Mouse (Mus musculus) neural tube, embryonic 11.5 days (tissue): ENCODE results near the gene Larp4b. TPM values are rescaled to one million over a fixed set of nuclear protein-coding genes. Genes with fewer than 3 reads are reported as not detected.

Source experiments
- ATAC-seq: fragments of 200-750 bp; cut with Nextera tagmentation; 2 replicates; pipeline ENCODE4 v1.8.0; 2017; ENCODE audit warnings: moderate number of reproducible peaks, mild to moderate bottlenecking, moderate TSS enrichment, moderate library complexity; ENCODE audit not compliant: insufficient read depth, low FRiP score, low TSS enrichment
- DNase-seq: peaks from one replicate; pipeline ENCODE4 v3.0.0-alpha.2; 2015; ENCODE audit warnings: low spot score
- H3K27ac ChIP-seq: fragments of 300-500 bp; sonication (generic); 2 replicates; pipeline ENCODE4 v1.5.1; 2014; ENCODE audit warnings: low read depth, mild to moderate bottlenecking, low read length
- H3K27me3 ChIP-seq: fragments of 300-500 bp; sonication (generic); 2 replicates; pipeline ENCODE4 v1.6.1; 2014; ENCODE audit warnings: mild to moderate bottlenecking, low read length, mixed read lengths; ENCODE audit not compliant: control insufficient read depth, insufficient read depth
- H3K36me3 ChIP-seq: fragments of 300-500 bp; sonication (generic); 2 replicates; pipeline ENCODE4 v1.6.1; 2014; ENCODE audit warnings: mild to moderate bottlenecking, low read length, moderate library complexity, mixed read lengths; ENCODE audit not compliant: control insufficient read depth, insufficient read depth
- H3K4me1 ChIP-seq: fragments of 300-500 bp; sonication (generic); 2 replicates; pipeline ENCODE4 v1.6.1; 2014; ENCODE audit warnings: low read length, mixed read lengths; ENCODE audit not compliant: control insufficient read depth, insufficient read depth
- H3K4me2 ChIP-seq: fragments of 300-500 bp; sonication (generic); 2 replicates; pipeline ENCODE4 v1.6.1; 2014; ENCODE audit warnings: low read depth, mild to moderate bottlenecking, moderate library complexity
- H3K4me3 ChIP-seq: fragments of 300-500 bp; sonication (generic); 2 replicates; pipeline ENCODE4 v1.5.1; 2014; ENCODE audit warnings: low read depth, low read length
- H3K9ac ChIP-seq: fragments of 300-500 bp; sonication (generic); 2 replicates; pipeline ENCODE4 v1.6.1; 2014; ENCODE audit warnings: mild to moderate bottlenecking, low read length
- H3K9me3 ChIP-seq: fragments of 300-500 bp; sonication (generic); 2 replicates; pipeline ENCODE4 v1.6.1; 2016; ENCODE audit warnings: low read length; ENCODE audit not compliant: control insufficient read depth
- WGBS: fragments of 180-500 bp; shearing (Covaris S2); extraction: QIAGEN DNeasy Blood & Tissue Kit; methylation state at CpG from one replicate; pipeline ENCODE4 v1.1.7; 2014; 5-methylcytosine and 5-hydroxymethylcytosine counted together
- polyA plus RNA-seq: library from polyadenylated mRNA; unstranded; fragments of >200 nt; fragmentation: Nextera tagmentation; extraction: Ambion mirVana; gene quantifications from 2 replicates; pipeline ENCODE4 v1.2.1, GENCODE M21; 2014

Larp4b gene
- polyA plus RNA-seq, 1 experiment from 2014 or later, result 39.3 TPM

GRCm38 (mm10) chr13:9180221-9180620 is 86.5 kb downstream of the Larp4b start:
- Histone ChIP-seq H3K27ac (no peak overlapping the region), H3K9ac (no peak overlapping the region), H3K36me3 (no peaks in the 10 kb centered on the region), H3K27me3 (no peaks in the 10 kb centered on the region), H3K4me3 (no peak overlapping the region), H3K4me2 (no peak overlapping the region), H3K4me1 (no peaks in the 10 kb centered on the region), H3K9me3 (no peaks in the 10 kb centered on the region)
- DNase-seq, result no peak
- WGBS, result 58% methylated on average over 11 of the region's 11 CpGs
- ATAC-seq, result no peak

- no peak overlapping the region for H3K4me2 ChIP-seq
- H3K27me3 ChIP-seq, result no peaks in the 10 kb centered on the region
- no peak overlapping the region for H3K4me3 ChIP-seq
- no peaks in the 10 kb centered on the region for H3K4me1 ChIP-seq
- ATAC-seq, result no peak
- no peak overlapping the region for H3K27ac ChIP-seq
- WGBS, result 80% methylated on average over 6 of the region's 6 CpGs
- no peaks in the 10 kb centered on the region for H3K9me3 ChIP-seq
- DNase-seq, result no peak
- no peaks in the 10 kb centered on the region for H3K36me3 ChIP-seq
- no peak overlapping the region for H3K9ac ChIP-seq
These were observed 87.4 kb downstream of the Larp4b start for GRCm38 (mm10) chr13:9181106-9181505.

DNA sequence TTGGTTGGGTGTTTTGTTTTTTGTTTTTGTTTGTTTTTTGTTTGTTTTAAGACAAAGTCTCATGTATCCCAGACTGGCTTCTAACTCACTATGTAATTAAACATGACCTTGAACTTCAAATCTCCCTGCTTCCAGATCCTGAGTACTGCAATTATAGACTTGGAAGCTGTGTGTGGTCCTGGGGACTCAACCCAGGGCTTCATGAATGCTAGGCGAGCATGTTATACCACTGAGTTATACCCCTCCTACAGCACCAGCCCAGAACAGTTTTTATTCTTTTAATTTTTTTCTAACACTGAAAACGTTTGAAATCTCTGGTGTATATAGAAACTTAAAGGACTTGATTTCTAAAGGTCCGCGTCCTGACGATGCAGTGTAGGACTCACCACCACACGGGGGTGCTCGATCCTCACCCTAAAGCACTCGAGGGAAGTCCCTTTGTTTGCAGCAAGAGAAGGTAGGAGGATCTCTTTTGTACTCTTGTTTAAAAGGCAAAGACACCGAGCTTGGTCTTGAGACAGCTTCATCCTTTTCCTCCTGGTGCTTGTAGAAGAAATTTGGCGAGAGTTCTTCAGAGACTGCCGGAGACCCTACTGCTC is 88.1 kb downstream of the Larp4b start:
- 13% methylated on average over 11 of the region's 11 CpGs for WGBS

GRCm38 (mm10) chr13:9184281-9184680 is 90.6 kb downstream of the Larp4b start:
- no peaks in the 10 kb centered on the region for H3K36me3 ChIP-seq
- 88% methylated on average over 6 of the region's 6 CpGs for WGBS
- no peak overlapping the region for H3K27ac ChIP-seq
- H3K27me3 ChIP-seq, result no peaks in the 10 kb centered on the region
- H3K9ac ChIP-seq, result no peak overlapping the region
- ATAC-seq (no peak), DNase-seq (no peak)
- no peak overlapping the region for H3K4me2 ChIP-seq
- no peak overlapping the region for H3K4me3 ChIP-seq
- H3K4me1 ChIP-seq, result no peaks in the 10 kb centered on the region
- H3K9me3 ChIP-seq, result no peaks in the 10 kb centered on the region

More for the DNA sequence above, 88.1 kb downstream of the Larp4b start:
- Histone ChIP-seq H3K4me2 (no peak overlapping the region), H3K27me3 (no peaks in the 10 kb centered on the region), H3K4me3 (no peak overlapping the region), H3K9me3 (no peaks in the 10 kb centered on the region), H3K27ac (no peak overlapping the region), H3K9ac (no peak overlapping the region), H3K36me3 (no peaks in the 10 kb centered on the region), H3K4me1 (no peaks in the 10 kb centered on the region)
- DNase-seq, result peak; percentile 84
- peak; percentile 75 for ATAC-seq

DNA sequence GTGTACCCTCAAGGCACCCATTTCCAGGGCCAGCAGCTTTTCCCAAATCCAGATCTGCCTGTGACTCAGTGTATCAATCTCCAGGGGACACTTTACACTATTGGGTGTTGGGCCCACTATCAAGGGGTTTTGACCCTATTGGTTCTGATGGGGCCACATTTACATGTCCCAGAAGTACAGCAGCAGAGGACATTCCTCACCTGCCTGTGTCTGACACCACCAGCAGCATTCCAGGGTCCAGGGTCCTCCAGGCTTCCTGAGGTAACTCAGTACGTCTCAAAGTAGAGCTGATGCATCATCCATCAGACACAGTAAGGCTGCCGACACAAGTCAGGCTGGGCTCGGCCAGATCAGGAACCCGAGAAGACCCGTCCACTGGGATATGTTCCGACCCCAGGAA is 91.0 kb downstream of the Larp4b start:
- Histone ChIP-seq H3K4me1 (no peaks in the 10 kb centered on the region), H3K9ac (no peak overlapping the region), H3K4me2 (no peak overlapping the region), H3K4me3 (no peak overlapping the region), H3K27me3 (no peaks in the 10 kb centered on the region), H3K9me3 (no peaks in the 10 kb centered on the region), H3K36me3 (no peaks in the 10 kb centered on the region), H3K27ac (no peak overlapping the region)
- WGBS, result 85% methylated on average over 6 of the region's 6 CpGs
- no peak for DNase-seq
- ATAC-seq, result no peak

GRCm38 (mm10) chr13:9187156-9187555 is 93.5 kb downstream of the Larp4b start:
- WGBS, result 69% methylated on average over 7 of the region's 7 CpGs
- H3K36me3 ChIP-seq, result no peaks in the 10 kb centered on the region
- no peak for ATAC-seq

DNA sequence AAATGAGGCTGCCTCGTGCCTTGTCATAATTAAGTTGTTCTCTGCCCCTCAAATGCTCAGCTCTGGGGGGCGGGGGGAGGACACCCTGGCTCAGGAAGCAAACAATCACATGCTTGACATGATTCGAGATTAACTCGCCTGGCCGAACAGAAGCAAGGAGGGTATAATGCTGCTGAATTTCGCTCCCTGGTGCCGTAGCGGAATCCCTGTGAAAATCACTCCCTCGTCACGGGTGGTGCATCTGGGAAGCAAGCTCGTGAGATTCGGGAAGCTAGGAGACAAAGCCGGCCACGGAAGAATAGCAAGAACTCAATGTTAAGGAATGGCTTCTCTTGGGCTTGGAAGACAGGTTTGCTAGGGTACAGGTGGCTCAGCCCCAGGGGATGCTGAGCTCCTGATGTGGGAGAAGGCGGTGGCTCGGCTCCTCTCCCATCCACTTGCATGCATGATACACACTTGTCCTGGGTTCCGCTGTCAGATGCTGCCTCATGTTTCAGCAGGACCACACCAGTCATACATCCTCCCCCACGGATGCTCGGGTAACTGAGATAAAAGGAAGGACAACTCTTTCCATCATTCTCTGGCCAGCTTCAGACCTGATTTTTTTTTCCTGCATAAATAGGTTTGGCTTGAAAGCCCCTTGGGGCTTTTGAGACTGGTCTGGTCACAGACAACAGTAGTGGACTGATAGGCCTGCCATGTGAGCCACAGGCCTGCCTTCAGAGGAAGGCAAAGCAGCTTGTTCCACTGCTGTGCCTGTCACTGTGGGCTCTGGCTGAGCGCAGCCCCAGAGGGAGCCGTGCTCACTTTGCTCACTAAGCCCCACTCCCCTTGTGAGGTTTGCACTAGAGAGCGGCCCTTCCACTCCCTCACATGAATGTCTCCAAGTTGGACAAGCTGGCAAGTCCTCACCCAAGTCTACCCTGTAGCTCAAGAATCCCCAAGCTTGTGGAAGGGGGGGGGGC is 94.2 kb downstream of the Larp4b start:
- no peak overlapping the region for H3K4me2 ChIP-seq
- H3K4me1 ChIP-seq, result no peaks in the 10 kb centered on the region
- DNase-seq (no peak), ATAC-seq (no peak)
- no peak overlapping the region for H3K27ac ChIP-seq
- no peak overlapping the region for H3K9ac ChIP-seq
- H3K4me3 ChIP-seq, result no peak overlapping the region
- no peaks in the 10 kb centered on the region for H3K36me3 ChIP-seq
- no peaks in the 10 kb centered on the region for H3K27me3 ChIP-seq
- no peaks in the 10 kb centered on the region for H3K9me3 ChIP-seq
- 72% methylated on average over 22 of the region's 22 CpGs for WGBS

More at GRCm38 (mm10) chr13:9187156-9187555, 93.5 kb downstream of the Larp4b start:
- no peak overlapping the region for H3K4me3 ChIP-seq
- H3K27ac ChIP-seq, result no peak overlapping the region
- H3K4me2 ChIP-seq, result no peak overlapping the region
- H3K27me3 ChIP-seq, result no peaks in the 10 kb centered on the region
- H3K4me1 ChIP-seq, result no peaks in the 10 kb centered on the region
- no peaks in the 10 kb centered on the region for H3K9me3 ChIP-seq
- H3K9ac ChIP-seq, result no peak overlapping the region
- DNase-seq, result no peak

DNA sequence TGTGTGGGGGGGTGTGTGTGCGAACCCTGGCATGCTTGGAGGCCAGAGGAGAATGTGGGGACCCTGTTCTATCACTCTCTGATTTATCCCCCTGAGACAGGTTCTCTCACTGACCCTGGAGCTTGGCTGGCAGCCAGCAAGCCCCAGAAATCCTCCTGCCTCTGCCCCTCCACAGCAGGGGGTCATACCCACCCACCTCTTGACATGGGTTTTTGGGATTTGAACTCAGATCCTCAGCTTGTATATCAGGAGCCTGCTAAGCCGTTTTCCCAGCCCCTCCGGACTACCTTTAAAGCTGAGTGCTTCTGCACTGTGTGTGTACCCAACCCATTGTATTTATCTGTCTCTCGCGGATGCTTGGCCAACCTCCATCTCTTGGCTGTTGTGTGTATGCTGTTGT is 95.8 kb downstream of the Larp4b start:
- H3K4me3 ChIP-seq, result no peak overlapping the region
- WGBS, result 83% methylated on average over 5 of the region's 5 CpGs
- H3K9ac ChIP-seq, result no peak overlapping the region
- no peak overlapping the region for H3K27ac ChIP-seq
- DNase-seq (no peak), ATAC-seq (no peak)
- H3K4me2 ChIP-seq, result no peak overlapping the region
- H3K9me3 ChIP-seq, result no peaks in the 10 kb centered on the region
- H3K4me1 ChIP-seq, result no peaks in the 10 kb centered on the region
- H3K36me3 ChIP-seq, result no peaks in the 10 kb centered on the region
- no peaks in the 10 kb centered on the region for H3K27me3 ChIP-seq
